Mouse (Mus musculus): ENCODE results near the gene Slc25a19. TPM values are rescaled to one million over a fixed set of nuclear protein-coding genes. Genes with fewer than 3 reads are reported as not detected.
A peak's percentile ranks its signal among the peaks of the same experiment; 100 is the strongest.

The Slc25a19 gene
- polyA plus RNA-seq (2014; fragmentation: Nextera tagmentation; extraction: Ambion mirVana), result 23.0 and 25.4 TPM in 2 replicates

GRCm38 (mm10) chr11:115627705-115628464, at the start of gene Slc25a19:
Gene Slc25a19, minus strand, starts transcription at chr11:115628295.
- peak within 1 kb of the TSS; percentile 95 for H3K4me2 ChIP-seq (ENCODE audit: low read depth)
- no peaks in the 10 kb centered on the region for H3K9me3 ChIP-seq (ENCODE audit: control insufficient read depth, low read length)
- H3K4me3 ChIP-seq (ENCODE audit: low read depth, low read length), result peak within 1 kb of the TSS; percentile 65
- DNase-seq (ENCODE audit: low spot score) (peak; percentile 98), ATAC-seq (ENCODE audit: insufficient read depth, low FRiP score, low TSS enrichment) (peak; percentile 100)
- no peaks in the 10 kb centered on the region for H3K27me3 ChIP-seq (ENCODE audit: control insufficient read depth, insufficient read depth, low read length)
- H3K4me1 ChIP-seq (ENCODE audit: control insufficient read depth, insufficient read depth, low read length), result 0 out of 2 replicates have a peak, but pooled peaks cover 2% of the 10 kb centered on the region
- under 1% methylated on average over 47 of the region's 47 CpGs for WGBS
- H3K9ac ChIP-seq (ENCODE audit: low read length), result peak within 1 kb of the TSS; percentile 56
- peaks cover 1% of the 10 kb centered on the region; the same call in 1 of the 2 replicates for H3K36me3 ChIP-seq (ENCODE audit: control insufficient read depth, insufficient read depth, low read length)
- H3K27ac ChIP-seq (ENCODE audit: low read depth, low read length), result no peak within 1 kb of the TSS

DNA sequence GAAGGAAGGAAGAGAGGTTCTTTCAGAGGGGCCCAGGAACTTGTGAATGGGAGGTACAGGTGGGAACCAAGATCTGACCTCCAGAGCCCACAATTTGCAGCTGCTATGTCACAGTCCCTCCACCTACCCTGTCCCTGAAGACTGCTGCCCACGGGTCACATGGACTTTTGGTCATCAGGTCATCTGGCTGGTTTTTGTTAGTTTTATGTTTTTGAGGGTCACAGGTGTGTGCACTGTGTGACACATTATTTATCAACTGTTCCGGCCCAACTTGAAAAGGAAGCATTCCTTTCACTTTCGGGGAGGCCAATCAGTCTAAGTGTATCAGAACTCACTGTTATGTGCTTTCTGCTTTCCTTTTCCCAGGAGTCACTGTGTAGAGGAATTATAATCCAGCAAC, 49.4 kb upstream of the Slc25a19 start:
- DNase-seq (ENCODE audit: low spot score) (no peak), ATAC-seq (ENCODE audit: insufficient read depth, low FRiP score, low TSS enrichment) (no peak)
- H3K27ac ChIP-seq (ENCODE audit: low read depth, low read length), result no peak overlapping the region
- WGBS, result 87% methylated on average over 3 of the region's 3 CpGs
- 0 out of 2 replicates have a peak, but pooled peaks cover 4% of the 10 kb centered on the region for H3K36me3 ChIP-seq (ENCODE audit: control insufficient read depth, insufficient read depth, low read length)
- no peak overlapping the region for H3K4me3 ChIP-seq (ENCODE audit: low read depth, low read length)
- H3K4me2 ChIP-seq (ENCODE audit: low read depth), result no peak overlapping the region
- H3K27me3 ChIP-seq (ENCODE audit: control insufficient read depth, insufficient read depth, low read length), result no peaks in the 10 kb centered on the region
- no peak overlapping the region for H3K9ac ChIP-seq (ENCODE audit: low read length)
- H3K9me3 ChIP-seq (ENCODE audit: control insufficient read depth, low read length), result no peaks in the 10 kb centered on the region
- H3K4me1 ChIP-seq (ENCODE audit: control insufficient read depth, insufficient read depth, low read length), result no peaks in the 10 kb centered on the region

GRCm38 (mm10) chr11:115676738-115677137, 48.6 kb upstream of the Slc25a19 start:
- H3K4me2 ChIP-seq (ENCODE audit: low read depth), result no peak overlapping the region
- ATAC-seq (ENCODE audit: insufficient read depth, low FRiP score, low TSS enrichment), result no peak
- no peak overlapping the region for H3K4me3 ChIP-seq (ENCODE audit: low read depth, low read length)
- no peaks in the 10 kb centered on the region for H3K4me1 ChIP-seq (ENCODE audit: control insufficient read depth, insufficient read depth, low read length)
- H3K27me3 ChIP-seq (ENCODE audit: control insufficient read depth, insufficient read depth, low read length), result no peaks in the 10 kb centered on the region
- DNase-seq (ENCODE audit: low spot score), result no peak
- no peaks in the 10 kb centered on the region for H3K9me3 ChIP-seq (ENCODE audit: control insufficient read depth, low read length)
- no peak overlapping the region for H3K27ac ChIP-seq (ENCODE audit: low read depth, low read length)
- H3K9ac ChIP-seq (ENCODE audit: low read length), result no peak overlapping the region
- 0 out of 2 replicates have a peak, but pooled peaks cover 3% of the 10 kb centered on the region for H3K36me3 ChIP-seq (ENCODE audit: control insufficient read depth, insufficient read depth, low read length)
- 82% methylated on average over 8 of the region's 8 CpGs for WGBS

- H3K27me3 ChIP-seq (ENCODE audit: control insufficient read depth, insufficient read depth, low read length), result no peaks in the 10 kb centered on the region
- WGBS, result 83% methylated on average over 9 of the region's 9 CpGs
- DNase-seq (ENCODE audit: low spot score) (no peak), ATAC-seq (ENCODE audit: insufficient read depth, low FRiP score, low TSS enrichment) (no peak)
- H3K4me2 ChIP-seq (ENCODE audit: low read depth), result no peak overlapping the region
- H3K36me3 ChIP-seq (ENCODE audit: control insufficient read depth, insufficient read depth, low read length), result 0 out of 2 replicates have a peak, but pooled peaks cover 3% of the 10 kb centered on the region
- H3K4me1 ChIP-seq (ENCODE audit: control insufficient read depth, insufficient read depth, low read length), result 0 out of 2 replicates have a peak, but pooled peaks cover 3% of the 10 kb centered on the region
- H3K9me3 ChIP-seq (ENCODE audit: control insufficient read depth, low read length), result no peaks in the 10 kb centered on the region
- H3K4me3 ChIP-seq (ENCODE audit: low read depth, low read length), result no peak overlapping the region
- no peak overlapping the region for H3K27ac ChIP-seq (ENCODE audit: low read depth, low read length)
- no peak overlapping the region for H3K9ac ChIP-seq (ENCODE audit: low read length)
These were observed 46.3 kb upstream of the Slc25a19 start for GRCm38 (mm10) chr11:115674235-115674865.

GRCm38 (mm10) chr11:115673471-115674234, 45.6 kb upstream of the Slc25a19 start:
- WGBS, result 92% methylated on average over 9 of the region's 9 CpGs
- H3K4me3 ChIP-seq (ENCODE audit: low read depth, low read length), result no peak overlapping the region
- ATAC-seq (ENCODE audit: insufficient read depth, low FRiP score, low TSS enrichment), result no peak
- DNase-seq (ENCODE audit: low spot score), result no peak
- no peak overlapping the region for H3K4me2 ChIP-seq (ENCODE audit: low read depth)
- no peaks in the 10 kb centered on the region for H3K9me3 ChIP-seq (ENCODE audit: control insufficient read depth, low read length)
- no peak overlapping the region for H3K9ac ChIP-seq (ENCODE audit: low read length)
- H3K4me1 ChIP-seq (ENCODE audit: control insufficient read depth, insufficient read depth, low read length), result 0 out of 2 replicates have a peak, but pooled peaks cover 3% of the 10 kb centered on the region
- no peaks in the 10 kb centered on the region for H3K27me3 ChIP-seq (ENCODE audit: control insufficient read depth, insufficient read depth, low read length)
- 0 out of 2 replicates have a peak, but pooled peaks cover 2% of the 10 kb centered on the region for H3K36me3 ChIP-seq (ENCODE audit: control insufficient read depth, insufficient read depth, low read length)
- no peak overlapping the region for H3K27ac ChIP-seq (ENCODE audit: low read depth, low read length)

DNA sequence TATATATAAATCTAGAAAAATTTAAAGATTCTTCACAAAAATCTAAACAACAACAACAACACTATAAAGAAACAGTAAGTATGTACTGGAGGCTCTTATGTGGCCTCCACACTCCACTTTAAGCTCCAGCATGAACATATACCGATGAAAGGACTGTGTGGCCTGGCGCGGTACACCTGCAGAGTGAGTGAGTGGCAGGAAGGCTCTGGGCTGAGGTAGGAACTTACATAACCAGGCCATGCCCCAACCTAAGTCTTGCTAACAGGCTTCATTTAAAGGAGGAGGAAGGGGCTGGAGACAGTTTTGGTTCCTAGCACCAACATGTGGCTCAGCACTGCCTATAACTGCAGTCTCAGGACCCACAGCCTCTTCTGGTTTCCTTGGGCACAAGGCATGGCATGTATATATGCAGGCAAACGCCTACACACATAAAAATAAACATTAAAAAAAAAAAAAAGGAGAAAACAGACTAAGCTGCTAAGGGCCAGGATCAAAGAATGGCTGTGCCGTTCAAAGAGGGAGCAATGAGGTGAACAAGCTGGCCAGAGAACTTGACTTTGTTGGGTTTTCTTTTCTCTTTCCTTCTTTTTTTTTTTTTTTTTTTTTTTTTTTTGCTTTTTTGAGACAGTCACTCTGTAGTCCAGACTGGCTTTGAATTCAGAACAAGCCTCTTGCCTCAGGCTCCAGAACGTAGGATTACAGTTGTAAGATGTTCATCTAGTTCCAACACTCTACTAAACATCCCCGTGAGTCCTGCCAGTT, 44.3 kb upstream of the Slc25a19 start:
- no peaks in the 10 kb centered on the region for H3K36me3 ChIP-seq (ENCODE audit: control insufficient read depth, insufficient read depth, low read length)
- H3K9ac ChIP-seq (ENCODE audit: low read length), result no peak overlapping the region
- 0 out of 2 replicates have a peak, but pooled peaks cover 3% of the 10 kb centered on the region for H3K4me1 ChIP-seq (ENCODE audit: control insufficient read depth, insufficient read depth, low read length)
- no peak overlapping the region for H3K4me3 ChIP-seq (ENCODE audit: low read depth, low read length)
- no peak overlapping the region for H3K27ac ChIP-seq (ENCODE audit: low read depth, low read length)
- H3K27me3 ChIP-seq (ENCODE audit: control insufficient read depth, insufficient read depth, low read length), result no peaks in the 10 kb centered on the region
- H3K9me3 ChIP-seq (ENCODE audit: control insufficient read depth, low read length), result no peaks in the 10 kb centered on the region
- no peak for DNase-seq (ENCODE audit: low spot score)
- 89% methylated on average over 7 of the region's 7 CpGs for WGBS
- ATAC-seq (ENCODE audit: insufficient read depth, low FRiP score, low TSS enrichment), result no peak
- H3K4me2 ChIP-seq (ENCODE audit: low read depth), result no peak overlapping the region

- ATAC-seq (ENCODE audit: insufficient read depth, low FRiP score, low TSS enrichment) (no peak), DNase-seq (ENCODE audit: low spot score) (no peak)
- no peaks in the 10 kb centered on the region for H3K27me3 ChIP-seq (ENCODE audit: control insufficient read depth, insufficient read depth, low read length)
- H3K27ac ChIP-seq (ENCODE audit: low read depth, low read length), result no peak overlapping the region
- H3K9ac ChIP-seq (ENCODE audit: low read length), result no peak overlapping the region
- WGBS, result 22% methylated on average over 5 of the region's 5 CpGs
- no peaks in the 10 kb centered on the region for H3K36me3 ChIP-seq (ENCODE audit: control insufficient read depth, insufficient read depth, low read length)
- H3K4me2 ChIP-seq (ENCODE audit: low read depth), result no peak overlapping the region
- H3K4me1 ChIP-seq (ENCODE audit: control insufficient read depth, insufficient read depth, low read length), result 0 out of 2 replicates have a peak, but pooled peaks cover 3% of the 10 kb centered on the region
- no peak overlapping the region for H3K4me3 ChIP-seq (ENCODE audit: low read depth, low read length)
- no peaks in the 10 kb centered on the region for H3K9me3 ChIP-seq (ENCODE audit: control insufficient read depth, low read length)
These were observed 42.5 kb upstream of the Slc25a19 start for GRCm38 (mm10) chr11:115670451-115671050.
